Mouse (Mus musculus) G1E (cell line): ENCODE data around the gene Hectd4. TPM values are rescaled to one million over a fixed set of nuclear protein-coding genes. Genes with fewer than 3 reads are reported as not detected.

Source experiments
- ATAC-seq: 2 replicates; pipeline ENCODE4 v1.8.0; 2016; ENCODE audit warnings: mild to moderate bottlenecking; ENCODE audit not compliant: insufficient number of reproducible peaks, poor library complexity, low FRiP score, severe bottlenecking; ENCODE audit errors: extremely low read depth
- DNase-seq: peaks from one replicate; pipeline ENCODE4 v3.0.0; 2012; ENCODE audit warnings: low spot score
- H3K27me3 ChIP-seq: 2 replicates; pipeline ENCODE4 v1.6.1; 2012; ENCODE audit warnings: mild to moderate bottlenecking, low read length, inconsistent platforms; ENCODE audit not compliant: insufficient read depth
- H3K36me3 ChIP-seq: replicated peaks from 2 replicates; pipeline ENCODE3; 2012; ENCODE audit warnings: mild to moderate bottlenecking, inconsistent platforms
- H3K4me1 ChIP-seq: 2 replicates; pipeline ENCODE4 v1.6.1; 2012; ENCODE audit warnings: low read depth, low read length, inconsistent platforms, mixed read lengths; ENCODE audit not compliant: insufficient read depth
- H3K4me3 ChIP-seq: 2 replicates; pipeline ENCODE4 v1.5.1; 2012; ENCODE audit warnings: low read depth, mild to moderate bottlenecking, inconsistent platforms, low read length, moderate library complexity, mixed read lengths
- H3K9me3 ChIP-seq: replicated peaks from 2 replicates; pipeline ENCODE4 v1.6.1; 2012; ENCODE audit warnings: inconsistent platforms
- CTCF ChIP-seq: IDR thresholded peaks from 2 replicates; pipeline ENCODE4 v1.5.1; 2012; ENCODE audit warnings: low read depth, low read length, inconsistent platforms, mixed read lengths
- GATA1 ChIP-seq: IDR thresholded peaks from 2 replicates; pipeline ENCODE4 v1.6.1; 2012; ENCODE audit warnings: borderline replicate concordance, low read length, inconsistent platforms, mixed read lengths
- GATA2 ChIP-seq: IDR thresholded peaks from 2 replicates; pipeline ENCODE4 v1.6.1; 2012; ENCODE audit warnings: low read depth, low read length, inconsistent platforms, borderline replicate concordance
- POLR2AphosphoS5 ChIP-seq: IDR thresholded peaks from 2 replicates; pipeline ENCODE4 v1.6.1; 2012; ENCODE audit warnings: low read depth, low read length, inconsistent platforms; ENCODE audit not compliant: insufficient replicate concordance
- TAL1 ChIP-seq: conservative IDR thresholded peaks from 2 replicates; pipeline ENCODE4 v1.6.1; 2012; ENCODE audit warnings: low read depth, low read length, inconsistent platforms, mixed read lengths
- polyA plus RNA-seq: library from polyadenylated mRNA; stranded (reverse); fragments of >175 nt; gene quantifications from 2 replicates; pipeline ENCODE4 v1.2.3, GENCODE M21; 2012
- total RNA-seq, 2 experiments: library from RNA; stranded (forward) in 1 of 2; stranded (reverse) in 1 of 2; fragments of 200-1000 nt in 1 of 2; fragments of >200 nt in 1 of 2; fragmentation: Nextera tagmentation in 1 of 2; gene quantifications; 2 replicates each; pipeline ENCODE4 v1.2.3; 2014 to 2017

Hectd4 gene
- total and polyA plus RNA-seq, 3 experiments: 22.8 to 177 (median 22.8) TPM

GRCm38 (mm10) chr5:121398965-121399462 lies 179.0 kb downstream of the Hectd4 start:
- peak overlapping the region; percentile 90 for H3K4me3 ChIP-seq
- DNase-seq (no peak), ATAC-seq (no peak)
- H3K27me3 ChIP-seq: no peaks in the 10 kb centered on the region
- H3K9me3 ChIP-seq: no peaks in the 10 kb centered on the region
- no peak for TF ChIP-seq TAL1
- H3K4me1 ChIP-seq: peaks cover 66% of the 10 kb centered on the region
- peaks cover 48% of the 10 kb centered on the region for H3K36me3 ChIP-seq

- Histone ChIP-seq H3K27me3 (no peaks in the 10 kb centered on the region), H3K4me3 (peak overlapping the region; percentile 90), H3K4me1 (peaks cover 67% of the 10 kb centered on the region), H3K9me3 (no peaks in the 10 kb centered on the region), H3K36me3 (peaks cover 53% of the 10 kb centered on the region)
- DNase-seq: no peak
- ATAC-seq: no peak
- no peak for TF ChIP-seq GATA1
These were observed 179.5 kb downstream of the Hectd4 start for GRCm38 (mm10) chr5:121399540-121399939.

- no peak for DNase-seq
These were observed 180.0 kb downstream of the Hectd4 start for GRCm38 (mm10) chr5:121400064-121400463.

GRCm38 (mm10) chr5:121400849-121401248 lies 180.8 kb downstream of the Hectd4 start:
- Histone ChIP-seq H3K4me3 (peak overlapping the region; percentile 39; the same call in 1 of the 2 replicates), H3K36me3 (peaks cover 64% of the 10 kb centered on the region), H3K4me1 (peaks cover 71% of the 10 kb centered on the region), H3K27me3 (no peaks in the 10 kb centered on the region), H3K9me3 (no peaks in the 10 kb centered on the region)
- DNase-seq: no peak
- TF ChIP-seq CTCF (no peak), GATA2 (no peak), GATA1 (no peak), POLR2AphosphoS5 (no peak), TAL1 (no peak)
- no peak for ATAC-seq

More at GRCm38 (mm10) chr5:121400064-121400463, 180.0 kb downstream of the Hectd4 start:
- Histone ChIP-seq H3K9me3 (no peaks in the 10 kb centered on the region), H3K4me1 (peaks cover 70% of the 10 kb centered on the region), H3K4me3 (no peak overlapping the region; the same call in 1 of the 2 replicates), H3K36me3 (peaks cover 57% of the 10 kb centered on the region), H3K27me3 (no peaks in the 10 kb centered on the region)
- ATAC-seq: no peak
- TF ChIP-seq GATA2: no peak
- no peak for TF ChIP-seq GATA1
- no peak for TF ChIP-seq CTCF
- TF ChIP-seq TAL1: no peak
- no peak for TF ChIP-seq POLR2AphosphoS5

- Histone ChIP-seq H3K4me3 (no peak overlapping the region), H3K27me3 (no peaks in the 10 kb centered on the region), H3K4me1 (peaks cover 38% of the 10 kb centered on the region), H3K9me3 (no peaks in the 10 kb centered on the region), H3K36me3 (peaks cover 97% of the 10 kb centered on the region)
- TF ChIP-seq GATA2 (no peak), CTCF (no peak), TAL1 (no peak), POLR2AphosphoS5 (no peak), GATA1 (no peak)
- DNase-seq (no peak), ATAC-seq (no peak)
These were observed 187.8 kb downstream of the Hectd4 start for GRCm38 (mm10) chr5:121407856-121408255.

- TF ChIP-seq POLR2AphosphoS5 (no peak), GATA1 (no peak), GATA2 (no peak), TAL1 (no peak), CTCF (no peak)
- peaks cover 94% of the 10 kb centered on the region for H3K36me3 ChIP-seq
- H3K27me3 ChIP-seq: no peaks in the 10 kb centered on the region
- no peaks in the 10 kb centered on the region for H3K9me3 ChIP-seq
- ATAC-seq (no peak), DNase-seq (no peak)
- peaks cover 19% of the 10 kb centered on the region for H3K4me1 ChIP-seq
- no peak overlapping the region for H3K4me3 ChIP-seq
These were observed 191.0 kb downstream of the Hectd4 start for GRCm38 (mm10) chr5:121410975-121411374.

Other genes with a start within 250 kb of the Hectd4 start
- not detected in 2 replicates for gene Rph3a, start 210.1 kb upstream of the Hectd4 start, total RNA-seq (2014; fragmentation: Nextera tagmentation)
- gene Rph3a, start 210.1 kb upstream of the Hectd4 start, total RNA-seq (2017): 0.06 TPM in 1 of 2 replicates, not detected in the other
- gene Rph3a, start 210.1 kb upstream of the Hectd4 start, polyA plus RNA-seq: not detected in 2 replicates
- gene Ptpn11, start 28.8 kb upstream of the Hectd4 start, total RNA-seq (2014; fragmentation: Nextera tagmentation): 25.9 and 28.6 TPM in 2 replicates
- 36.4 and 43.0 TPM in 2 replicates for gene Ptpn11, start 28.8 kb upstream of the Hectd4 start, total RNA-seq (2017)
- gene Ptpn11, start 28.8 kb upstream of the Hectd4 start, polyA plus RNA-seq: 27.1 and 28.8 TPM in 2 replicates
- 2,238 and 2,249 TPM in 2 replicates for gene Rpl6, start 15.7 kb upstream of the Hectd4 start, total RNA-seq (2014; fragmentation: Nextera tagmentation)
- 1,317 and 1,403 TPM in 2 replicates for gene Rpl6, start 15.7 kb upstream of the Hectd4 start, total RNA-seq (2017)
- 213 and 677 TPM in 2 replicates for gene Rpl6, start 15.7 kb upstream of the Hectd4 start, polyA plus RNA-seq
- gene Trafd1, start 165.4 kb downstream of the Hectd4 start, total RNA-seq (2014; fragmentation: Nextera tagmentation): 13.2 and 16.0 TPM in 2 replicates
- 18.8 and 20.3 TPM in 2 replicates for gene Trafd1, start 165.4 kb downstream of the Hectd4 start, total RNA-seq (2017)
- gene Trafd1, start 165.4 kb downstream of the Hectd4 start, polyA plus RNA-seq: 15.2 and 17.5 TPM in 2 replicates
- gene Naa25, start 177.7 kb downstream of the Hectd4 start, total RNA-seq (2014; fragmentation: Nextera tagmentation): 43.3 and 57.6 TPM in 2 replicates
- 44.1 and 45.9 TPM in 2 replicates for gene Naa25, start 177.7 kb downstream of the Hectd4 start, total RNA-seq (2017)
- 5.8 and 7.2 TPM in 2 replicates for gene Naa25, start 177.7 kb downstream of the Hectd4 start, polyA plus RNA-seq
- gene Tmem116, start 231.7 kb downstream of the Hectd4 start, total RNA-seq (2014; fragmentation: Nextera tagmentation): 9.8 and 10.6 TPM in 2 replicates
- gene Tmem116, start 231.7 kb downstream of the Hectd4 start, total RNA-seq (2017): 1.7 and 2.6 TPM in 2 replicates
- 2.7 and 6.1 TPM in 2 replicates for gene Tmem116, start 231.7 kb downstream of the Hectd4 start, polyA plus RNA-seq
- gene Erp29, start 232.3 kb downstream of the Hectd4 start, total RNA-seq (2014; fragmentation: Nextera tagmentation): 52.4 and 58.8 TPM in 2 replicates
- gene Erp29, start 232.3 kb downstream of the Hectd4 start, total RNA-seq (2017): 344 and 394 TPM in 2 replicates
- gene Erp29, start 232.3 kb downstream of the Hectd4 start, polyA plus RNA-seq: 167 and 191 TPM in 2 replicates